Mouse (Mus musculus): ENCODE data around the gene Ogfod2.

GRCm38 (mm10) chr5:124076559-124076958 is 35.5 kb upstream of the Ogfod2 start:
- TF ChIP-seq CTCF (IDR thresholded peaks at IDR 0.05; ENCODE audit: borderline replicate concordance, extremely low read depth, insufficient read depth, insufficient read length) (no peak), POLR2A (IDR thresholded peaks at IDR 0.05; ENCODE audit: borderline replicate concordance, extremely low read depth, insufficient read depth, insufficient read length, poor library complexity, severe bottlenecking) (no peak)

Measured in brain, embryonic 14.5 days (tissue).